Mouse (Mus musculus) R1 (cell line): ENCODE results near the gene A830018L16Rik.
"Not testable (repeated sequence)": the region's sequence is repeated elsewhere in the genome, so short reads cannot be mapped to it uniquely, and the experiment has no call there.

ENCODE experiments used
- DNase-seq: peaks from one replicate; pipeline ENCODE4 v3.0.0-alpha.2; 2018; ENCODE audit warnings: low read depth, low spot score

Gene A830018L16Rik

GRCm38 (mm10) chr1:11413894-11414556, at the start of gene A830018L16Rik:
Gene A830018L16Rik, plus strand, starts transcription at chr1:11414105.
- DNase-seq = peak; percentile 87

GRCm38 (mm10) chr1:11385846-11386245, 28.1 kb upstream of the A830018L16Rik start:
- DNase-seq = peak; percentile 77

- DNase-seq = peak; percentile 98
Measured at GRCm38 (mm10) chr1:11395408-11395807, 18.5 kb upstream of the A830018L16Rik start.

DNA sequence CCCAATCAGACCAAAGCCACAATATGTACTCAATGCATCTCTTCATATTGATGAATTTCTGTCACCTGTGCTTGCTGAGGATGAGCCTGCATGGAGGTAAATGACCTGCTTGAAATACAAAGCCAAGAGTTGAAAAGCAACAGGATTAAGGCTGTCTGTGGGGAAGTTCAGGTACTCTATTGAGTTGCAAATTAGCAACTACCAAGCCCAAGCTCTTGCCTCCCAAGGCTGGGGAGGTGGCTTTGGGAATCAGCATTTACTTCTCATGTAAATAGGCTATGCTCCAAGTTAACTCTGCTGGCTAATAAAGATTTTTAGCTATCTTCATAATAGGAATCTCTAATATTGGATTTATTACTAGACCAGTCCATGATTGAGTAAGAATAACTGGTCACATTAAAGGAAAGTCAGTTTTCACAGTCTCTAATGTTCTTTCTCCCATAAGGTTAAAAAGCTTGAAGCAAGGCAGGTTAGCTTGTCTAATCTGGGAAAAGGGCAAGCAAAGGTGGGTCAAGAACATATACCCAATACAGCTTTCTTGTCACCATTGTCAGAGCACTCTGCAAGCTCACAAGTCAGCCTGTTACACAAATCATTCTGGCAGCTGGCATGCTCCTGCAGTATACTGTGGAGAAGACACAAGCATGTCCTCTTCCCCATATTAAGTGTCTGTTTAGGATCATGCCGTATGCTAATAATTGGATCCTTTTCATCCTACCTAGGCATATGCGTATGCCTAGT, 17.7 kb upstream of the A830018L16Rik start:
- DNase-seq = peak; percentile 98

DNA sequence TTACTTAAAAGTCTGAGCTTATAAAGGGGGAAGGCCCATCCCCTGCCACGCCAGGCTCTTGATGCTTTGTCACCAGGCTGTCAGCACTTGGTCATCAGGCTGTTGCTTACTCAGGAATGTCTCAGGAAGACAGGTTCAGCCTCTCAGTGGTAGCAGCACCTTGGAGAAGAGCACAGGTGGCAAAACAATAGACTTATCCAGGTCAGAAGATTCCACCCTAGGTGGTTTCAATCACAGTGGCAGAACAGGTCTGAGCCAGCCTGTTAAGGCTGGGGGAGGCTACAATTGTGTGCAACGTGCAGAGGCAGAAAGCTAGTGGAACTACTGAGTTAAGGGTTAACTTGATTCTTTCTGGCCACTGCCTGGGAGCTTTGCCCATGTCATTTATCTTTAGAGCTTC, 12.7 kb upstream of the A830018L16Rik start:
- peak; percentile 93 for DNase-seq

- DNase-seq = no peak
Measured at GRCm38 (mm10) chr1:11405527-11405926, 8.4 kb upstream of the A830018L16Rik start.

GRCm38 (mm10) chr1:11406026-11406425, 7.9 kb upstream of the A830018L16Rik start:
- DNase-seq = no peak

DNA sequence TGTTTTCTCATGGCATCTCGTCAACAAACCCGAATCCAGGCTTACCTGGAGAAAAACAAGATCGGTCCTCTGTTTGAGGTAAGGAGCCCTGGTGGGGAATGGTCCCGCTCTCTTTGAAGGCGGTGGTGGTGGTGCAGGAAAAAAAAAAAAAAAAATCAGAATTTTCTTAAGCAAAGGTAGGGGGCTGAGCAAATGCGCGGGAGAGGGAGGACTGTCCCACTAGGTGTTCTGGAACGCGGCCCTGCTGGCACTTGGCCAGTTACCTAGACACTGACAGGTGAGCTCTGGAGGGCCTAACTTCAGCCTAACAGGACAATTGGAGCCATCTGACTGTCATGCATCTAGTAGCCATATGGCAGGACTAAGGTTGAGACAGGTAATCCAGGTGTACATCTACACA, 655 bp downstream of the A830018L16Rik start:
- no peak for DNase-seq

GRCm38 (mm10) chr1:11427310-11427709, 13.4 kb downstream of the A830018L16Rik start:
- peak; percentile 68 for DNase-seq

- no peak for DNase-seq
Measured at GRCm38 (mm10) chr1:11458353-11458752, 44.4 kb downstream of the A830018L16Rik start.

DNA sequence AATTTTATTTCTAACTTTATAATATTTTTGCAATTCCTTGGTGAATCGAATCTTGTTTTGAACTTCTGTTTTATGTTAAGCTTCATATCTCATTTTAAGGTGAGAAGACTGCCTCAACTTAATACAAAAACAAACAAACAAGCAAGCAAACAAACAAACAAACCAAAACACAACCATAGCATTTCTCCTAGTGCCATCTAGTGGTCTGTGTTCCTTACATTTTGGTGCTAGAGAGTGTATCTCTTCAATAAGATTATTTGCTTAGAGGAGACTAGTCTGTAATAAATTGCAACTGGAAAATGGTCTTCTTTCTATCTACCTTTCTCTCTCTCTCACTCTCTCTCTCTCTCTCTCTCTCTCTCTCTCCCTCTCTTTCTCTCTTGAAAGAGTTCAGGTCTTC, 52.4 kb downstream of the A830018L16Rik start:
- DNase-seq = peak; percentile 44

DNA sequence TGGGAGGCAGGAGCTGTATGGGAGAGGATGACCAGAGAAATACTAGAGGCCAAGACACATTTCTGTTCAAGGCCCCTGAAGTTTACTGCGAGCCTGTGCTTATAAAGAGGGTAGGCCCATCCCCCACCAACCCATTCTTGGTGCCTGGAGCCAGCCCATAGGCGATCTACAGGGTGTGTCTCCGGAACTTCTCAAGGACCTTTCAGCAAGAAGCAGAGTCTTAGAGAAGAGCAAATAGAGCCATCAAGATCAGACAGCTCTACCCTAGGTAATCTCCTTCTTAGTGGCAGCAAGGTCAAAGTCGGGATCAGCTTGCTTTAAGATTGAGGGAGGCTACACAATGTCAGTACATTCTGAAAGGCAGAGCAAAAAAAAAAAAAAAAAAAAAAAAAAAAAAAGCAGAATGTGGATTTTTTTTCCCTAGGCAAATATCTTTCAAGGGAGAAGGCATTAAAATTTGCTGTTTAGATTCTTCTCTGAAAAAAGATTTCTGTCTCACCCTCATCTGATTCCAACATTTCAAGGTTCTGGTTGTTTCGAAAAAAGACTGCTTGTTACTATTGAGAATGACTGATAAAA, 53.2 kb downstream of the A830018L16Rik start:
- DNase-seq = peak; percentile 98

DNA sequence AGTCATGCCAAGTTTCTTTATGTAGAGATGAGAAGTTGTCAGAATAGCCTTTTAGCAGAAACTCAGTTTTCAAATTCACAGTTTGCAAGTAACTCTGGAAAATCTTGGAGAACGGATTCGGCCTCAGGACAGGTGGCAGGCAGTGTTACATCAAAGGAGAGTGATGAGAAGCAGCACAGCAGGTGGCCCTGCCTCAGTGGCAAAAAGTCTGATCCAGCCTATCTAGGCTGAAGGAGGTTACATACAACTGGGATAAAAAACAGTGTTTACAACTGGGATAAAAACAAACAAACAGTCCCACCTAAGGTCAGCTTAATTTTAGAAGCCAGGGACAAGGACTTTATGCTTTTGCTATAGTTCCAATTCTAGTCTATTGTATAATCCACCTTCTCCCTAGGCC, 79.0 kb downstream of the A830018L16Rik start:
- DNase-seq = peak; percentile 66

DNA sequence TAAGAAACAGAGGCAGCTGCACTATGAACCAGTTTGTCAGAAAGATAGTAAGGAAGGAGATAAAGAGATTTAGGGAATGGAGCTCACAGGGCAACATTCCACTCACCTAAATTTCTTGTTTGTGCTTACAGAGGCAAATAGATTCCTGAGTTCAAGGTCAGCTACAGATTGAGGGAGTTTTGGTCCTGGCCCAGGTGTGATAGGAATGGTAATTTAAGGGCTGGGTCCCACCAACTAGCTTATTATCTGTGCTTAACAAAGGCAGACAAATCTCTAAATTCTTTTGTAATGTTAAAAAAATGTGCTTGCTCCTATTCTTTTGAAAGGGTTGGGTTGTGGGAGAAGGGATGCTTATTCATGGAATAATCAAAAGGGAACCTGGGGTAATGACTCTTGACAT, 87.7 kb downstream of the A830018L16Rik start:
- peak; percentile 98 for DNase-seq

- DNase-seq = not testable (repeated sequence)
Measured at GRCm38 (mm10) chr1:11549810-11550209, 135.9 kb downstream of the A830018L16Rik start.

DNA sequence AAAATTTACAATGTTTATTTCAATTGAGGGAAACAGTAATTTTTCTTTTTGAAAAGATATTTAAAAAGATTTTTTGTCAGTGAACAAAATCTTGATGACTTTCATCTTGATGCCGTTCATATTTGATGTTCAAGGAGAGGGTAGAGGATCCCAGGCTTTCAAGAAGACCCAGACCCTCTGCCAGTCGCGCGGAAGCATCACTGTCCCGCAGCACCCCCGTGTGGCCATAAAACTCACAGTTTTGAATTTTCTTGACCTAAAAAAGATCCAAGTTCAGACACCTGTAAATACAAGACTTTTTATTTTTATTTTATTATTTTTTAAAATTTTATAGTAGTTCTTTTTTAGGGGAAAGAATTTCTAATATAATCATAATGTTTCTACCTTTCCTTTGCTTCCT, 151.4 kb downstream of the A830018L16Rik start:
- DNase-seq = peak; percentile 47

DNA sequence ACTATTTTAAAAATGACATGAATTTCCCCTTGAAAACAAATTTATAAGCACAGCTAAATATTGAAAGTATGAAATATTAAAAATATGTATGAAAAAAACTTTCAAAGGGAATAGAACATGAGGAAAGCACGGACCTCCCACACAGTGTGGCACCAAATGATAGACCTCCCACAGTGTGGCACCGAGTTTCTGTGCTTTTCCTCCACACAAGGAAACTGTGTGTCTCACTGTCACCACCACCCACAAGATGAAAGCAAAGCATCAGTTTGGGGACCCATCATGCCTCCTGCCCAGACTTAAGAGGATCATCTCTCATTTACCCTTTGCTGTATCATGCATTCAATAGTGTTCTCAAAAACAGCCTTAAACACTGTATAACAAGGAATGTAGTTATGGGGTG, 152.8 kb downstream of the A830018L16Rik start:
- no peak for DNase-seq

DNA sequence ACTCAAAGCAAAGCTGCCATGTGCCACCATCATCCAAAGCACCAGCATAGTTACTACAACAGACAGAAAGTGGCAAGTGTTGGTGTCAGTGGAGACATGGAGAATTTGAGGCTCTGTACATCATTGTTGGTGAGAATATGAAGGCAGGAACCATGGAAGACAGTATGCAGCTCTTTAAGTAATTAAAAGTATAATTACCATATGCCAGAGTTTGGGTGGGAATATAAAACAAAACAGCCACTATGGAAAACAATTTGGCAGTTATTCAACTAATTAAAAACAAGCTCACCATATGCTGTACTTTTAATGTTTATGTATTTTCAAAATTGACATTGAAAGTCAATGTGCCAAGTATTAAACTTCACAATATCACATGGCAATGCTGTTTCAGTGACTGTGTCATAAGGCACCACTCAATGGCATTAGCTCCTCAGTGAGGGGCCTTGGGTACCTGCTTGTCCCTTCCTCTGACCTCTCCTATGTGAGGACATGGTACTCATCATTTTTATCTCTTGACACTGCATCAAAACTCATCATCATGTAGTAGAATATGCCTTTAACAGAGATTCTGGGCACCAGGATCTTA, 153.5 kb downstream of the A830018L16Rik start:
- no peak for DNase-seq

DNA sequence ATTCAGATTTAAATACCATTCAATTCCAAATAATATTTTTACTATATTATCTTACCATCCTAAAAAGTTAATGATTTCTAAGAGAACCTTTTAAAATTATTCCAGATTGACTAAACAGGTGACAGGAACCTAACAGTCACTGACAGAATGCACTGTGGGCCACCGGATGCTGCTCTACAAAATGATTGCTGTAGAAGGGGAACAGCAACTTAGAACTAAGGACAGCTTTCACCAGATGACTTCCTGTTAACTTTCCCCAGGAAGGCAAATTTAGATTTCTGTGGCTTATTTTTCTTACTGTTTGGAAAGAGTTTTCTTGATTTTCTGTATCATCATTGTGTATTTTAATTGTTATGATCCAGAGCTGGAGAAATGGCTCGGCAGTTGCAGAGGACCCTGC, 156.4 kb downstream of the A830018L16Rik start:
- DNase-seq = no peak

DNA sequence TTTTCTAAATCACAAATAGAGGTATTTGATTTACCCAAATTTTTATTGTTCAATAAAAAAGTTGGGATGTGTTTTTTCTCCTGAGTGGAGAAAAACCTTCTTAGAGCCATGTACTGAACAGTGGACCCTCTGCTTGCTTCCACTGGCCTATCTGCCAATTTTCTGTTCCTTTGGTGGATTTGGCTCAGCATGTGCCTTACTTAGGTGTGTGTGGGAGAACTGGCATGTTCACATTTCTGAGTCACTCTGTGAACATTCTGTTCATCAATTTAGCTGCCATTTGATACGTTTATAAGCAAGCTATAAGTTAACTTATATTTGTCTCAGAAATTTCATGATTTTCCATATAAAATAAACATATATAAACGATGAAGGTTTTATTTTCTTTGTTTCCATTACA, 159.6 kb downstream of the A830018L16Rik start:
- no peak for DNase-seq

DNA sequence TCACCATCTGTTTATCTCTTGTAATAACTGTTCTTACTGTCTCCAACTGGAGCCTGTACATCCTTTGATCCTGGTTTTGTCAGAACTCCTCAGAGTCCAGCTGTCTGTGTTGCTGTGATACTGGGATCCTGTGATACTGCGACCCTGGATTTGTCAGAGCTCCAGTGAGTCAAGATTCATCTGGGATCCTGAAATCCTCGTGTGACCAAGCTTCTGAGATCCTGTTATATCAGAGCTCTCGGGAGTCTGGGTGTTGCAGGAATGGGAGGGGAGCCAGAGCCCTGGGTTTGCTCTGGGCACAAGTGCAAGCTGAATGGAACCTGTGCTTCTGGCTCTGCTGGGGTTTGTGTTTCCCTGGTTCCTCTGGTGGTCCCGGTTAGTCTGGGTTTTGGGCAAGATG, 166.1 kb downstream of the A830018L16Rik start:
- no peak for DNase-seq

DNA sequence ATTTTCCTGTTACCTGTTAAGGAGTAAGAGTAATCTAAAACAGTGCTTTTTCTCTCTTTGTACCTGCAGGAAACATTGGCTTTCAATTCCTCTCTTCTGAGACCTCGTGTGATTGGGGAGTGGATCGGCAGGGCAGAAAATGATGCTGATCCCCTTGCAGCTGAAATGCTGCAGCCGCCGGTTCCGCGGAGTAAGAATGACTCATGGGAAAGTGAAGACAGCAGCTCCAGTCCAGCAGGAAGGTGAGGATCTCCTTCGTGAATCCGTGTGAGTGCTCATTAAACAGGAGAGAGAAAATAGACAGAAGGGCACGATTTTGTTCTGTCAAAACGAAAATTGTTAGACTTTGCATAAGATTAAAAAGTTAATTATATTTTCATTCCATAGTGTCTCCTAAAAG, 174.4 kb downstream of the A830018L16Rik start:
- DNase-seq = peak; percentile 34
